Comparison of ENCODE assay signal across 12 mouse cellular contexts in the genomic region with DNA sequence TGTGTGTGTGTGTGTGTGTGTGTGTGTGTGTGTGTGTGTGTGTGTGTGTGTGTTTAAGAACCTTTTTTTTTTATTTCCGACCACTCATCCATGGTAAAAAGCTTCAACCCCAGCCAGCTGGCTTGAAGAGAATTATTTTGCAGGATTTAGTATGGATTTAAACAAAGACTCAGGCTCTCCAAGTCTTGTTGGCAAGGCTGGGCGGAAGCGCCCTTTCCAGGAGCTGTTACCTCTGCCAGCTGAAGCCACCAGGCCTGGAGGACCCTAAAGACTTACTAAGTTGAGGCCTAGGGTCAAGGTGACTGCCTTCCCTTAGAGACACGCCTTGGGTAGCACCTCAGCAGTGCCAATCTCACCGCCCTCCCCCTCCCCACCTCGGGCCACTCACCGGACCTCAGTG. TPM values are rescaled to one million over a fixed set of nuclear protein-coding genes. Genes with fewer than 3 reads are reported as not detected.
DNase-seq lines count a peak whose midpoint lies in the region; ATAC-seq and TF ChIP-seq lines count a peak whose summit lies in the region.
"Had no signal": no experiment of that assay in that cellular context is flagged by ENCODE, and none has a peak within 500 bp of the region (broad histone marks: within the 10 kb centered on the region; RNA-seq: fewer than 3 reads in every experiment).

No protein-coding gene starts in this region.

- H3K4me1 ChIP-seq in E14TG2a.4 (replicated peaks; ENCODE audit: low read depth, low read length), result peaks cover 68% of the 10 kb centered on the region
- H3K4me1 ChIP-seq in hindbrain, embryonic 12.5 days, result peaks cover 28% of the 10 kb centered on the region
- H3K4me1 ChIP-seq in midbrain, embryonic 16.5 days (ENCODE audit: control insufficient read depth, insufficient read depth, low read length), result peaks cover 5% of the 10 kb centered on the region; the same call in 1 of the 2 replicates

- 3% methylated on average over 7 of the region's 7 CpGs for WGBS in hindbrain, embryonic 12.5 days
- WGBS in midbrain, embryonic 16.5 days, result 4% methylated on average over 7 of the region's 7 CpGs

- no peak for TF ChIP-seq CTCF in E14TG2a.4 (conservative IDR thresholded peaks at IDR 0.05; ENCODE audit: low read length)

- ATAC-seq in hindbrain, embryonic 12.5 days (ENCODE audit: low FRiP score), result no peak
- ATAC-seq in midbrain, embryonic 16.5 days, result no peak

- peak overlapping the region; percentile 45 for H3K4me3 ChIP-seq in E14TG2a.4 (replicated peaks; ENCODE audit: low read length)
- no peak overlapping the region for H3K4me3 ChIP-seq in hindbrain, embryonic 12.5 days
- peak overlapping the region; percentile 58 for H3K4me3 ChIP-seq in midbrain, embryonic 16.5 days (ENCODE audit: low read depth, low read length)
- H3K4me3 ChIP-seq: heart, embryonic 12.5 days had no signal

- no peaks in the 10 kb centered on the region for H3K36me3 ChIP-seq in E14TG2a.4 (ENCODE audit: insufficient read depth, low read length)
- H3K36me3 ChIP-seq in hindbrain, embryonic 12.5 days, result no peaks in the 10 kb centered on the region
- no peaks in the 10 kb centered on the region for H3K36me3 ChIP-seq in midbrain, embryonic 16.5 days (ENCODE audit: control insufficient read depth, insufficient read depth, low read length)
- H3K36me3 ChIP-seq: heart, embryonic 12.5 days had no signal

- 0 out of 2 replicates have a peak overlapping the region, but pooled peaks have one; percentile 18 for H3K9ac ChIP-seq in hindbrain, embryonic 12.5 days
- H3K9ac ChIP-seq in midbrain, embryonic 16.5 days (ENCODE audit: low read depth, low read length), result peak overlapping the region; percentile 2
- H3K9ac ChIP-seq: heart, embryonic 12.5 days had no signal

- peaks cover 85% of the 10 kb centered on the region for H3K27me3 ChIP-seq in E14TG2a.4 (ENCODE audit: insufficient read depth, low read length)
- H3K27me3 ChIP-seq in hindbrain, embryonic 12.5 days, result peaks cover 75% of the 10 kb centered on the region
- peaks cover 7% of the 10 kb centered on the region for H3K27me3 ChIP-seq in midbrain, embryonic 16.5 days (ENCODE audit: control insufficient read depth, insufficient read depth, low read depth, low read length)

- H3K9me3 ChIP-seq in E14TG2a.4 (ENCODE audit: low read length), result no peaks in the 10 kb centered on the region
- H3K9me3 ChIP-seq in hindbrain, embryonic 12.5 days (replicated peaks), result no peaks in the 10 kb centered on the region
- no peaks in the 10 kb centered on the region for H3K9me3 ChIP-seq in midbrain, embryonic 16.5 days (replicated peaks; ENCODE audit: control insufficient read depth, low read length, poor library complexity, severe bottlenecking)
- H3K9me3 ChIP-seq: heart, embryonic 12.5 days had no signal

- peak overlapping the region; percentile 94 for H3K27ac ChIP-seq in hindbrain, embryonic 12.5 days
- H3K27ac ChIP-seq in midbrain, embryonic 16.5 days (ENCODE audit: low read length), result peak overlapping the region; percentile 95

- peak overlapping the region; percentile 75 for H3K4me2 ChIP-seq in hindbrain, embryonic 12.5 days (replicated peaks)
- H3K4me2 ChIP-seq in midbrain, embryonic 16.5 days (ENCODE audit: low read length), result peak overlapping the region; percentile 76
- H3K4me2 ChIP-seq: heart, embryonic 12.5 days had no signal

- peak; percentile 36 for DNase-seq in ES-CJ7 (ENCODE audit: low read depth, low spot score)
- no peak for DNase-seq in kidney, adult 11 months
- no peak for DNase-seq in adrenal gland, postnatal 4 days (ENCODE audit: low spot score in 2 of 2)
- DNase-seq in urinary bladder, postnatal 36 days (ENCODE audit: low spot score in 2 of 2), result no peak
- DNase-seq: cerebellum, adult 9-11 months; lung, postnatal 14 days had no signal

RNA-seq across cellular contexts. Expression of gene Gad2, which starts 1.5 kb away (rescaled TPM):
- 50.7 and 58.5 TPM in 2 replicates for polyA plus RNA-seq in hindbrain, embryonic 12.5 days (2016; fragmentation: Nextera tagmentation; extraction: Ambion mirVana)
- polyA plus RNA-seq in midbrain, embryonic 16.5 days (2015; fragmentation: Nextera tagmentation; extraction: Ambion mirVana), result 64.1 TPM in 2 replicates
- under 1 TPM; 0.06 to 0.82 TPM for total RNA-seq in adrenal gland, postnatal 4 days (2021)
- polyA plus RNA-seq: kidney, embryonic 16.5 days; liver, adult 2 months had no signal
